Mouse (Mus musculus) liver, postnatal 0 days (tissue): ENCODE results near the gene Zbtb9.

Experiments
- CTCF ChIP-seq: sonication (generic); IDR thresholded peaks from 2 replicates; pipeline ENCODE4 v1.5.1; 2016; ENCODE audit warnings: antibody characterized with exemption, low read depth
- EP300 ChIP-seq: IDR thresholded peaks from 2 replicates; pipeline ENCODE4 v1.6.1; 2016; ENCODE audit warnings: antibody characterized with exemption, low read depth, mild to moderate bottlenecking

- TF ChIP-seq CTCF: no peak
- TF ChIP-seq EP300: no peak
These were observed 19.8 kb upstream of the Zbtb9 start for GRCm38 (mm10) chr17:26953201-26953600.
